Mouse (Mus musculus): ENCODE measurements at regions not wholly inside any gene's neighbourhood (a gene's known extent, or its start where the extent isn't known, plus 50 kb on each side); places are given as distances from the start of the nearest gene placed in this dataset.

- no peak for ATAC-seq (replicated peaks; ENCODE audit: low read depth, poor library complexity, severe bottlenecking)
Observed at GRCm38 (mm10) chr1:148675516-148675915, 1285.6 kb downstream of the Pla2g4a start.

DNA sequence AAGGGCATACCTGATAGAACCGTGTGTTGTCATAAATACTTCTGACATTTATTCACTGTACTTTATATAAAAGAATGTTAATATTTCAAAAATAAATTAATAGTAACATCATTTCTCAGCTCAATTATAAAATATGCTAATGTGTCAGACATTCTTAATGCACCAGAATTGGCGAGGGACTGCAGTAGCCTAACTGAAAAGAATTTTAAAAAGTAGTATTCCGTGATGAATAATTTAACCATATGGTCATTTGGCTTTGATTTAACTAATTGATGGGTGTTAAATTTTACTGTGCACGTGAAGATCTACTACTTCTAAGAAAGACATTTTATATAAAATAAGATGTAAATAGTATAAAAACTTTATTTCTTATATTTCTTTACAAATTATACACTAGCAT, 1296.7 kb downstream of the Pla2g4a start:
- ATAC-seq (replicated peaks; ENCODE audit: low read depth, poor library complexity, severe bottlenecking): no peak

- ATAC-seq (replicated peaks; ENCODE audit: low read depth, poor library complexity, severe bottlenecking): no peak
Observed at GRCm38 (mm10) chr1:148656990-148657389, 1304.1 kb downstream of the Pla2g4a start.
